Mouse (Mus musculus) bone marrow macrophage, adult 2 months (primary cell): Measurements from ENCODE around the gene Csnk1g2.

Experiments
- CTCF ChIP-seq: IDR thresholded peaks from 2 replicates; pipeline ENCODE4 v1.5.1; 2012; ENCODE audit warnings: low read depth, mild to moderate bottlenecking, low read length, moderate library complexity
- POLR2A ChIP-seq: IDR thresholded peaks from 2 replicates; pipeline ENCODE4 v1.6.1; 2012; ENCODE audit warnings: mild to moderate bottlenecking, low read depth, low read length, borderline replicate concordance

DNA sequence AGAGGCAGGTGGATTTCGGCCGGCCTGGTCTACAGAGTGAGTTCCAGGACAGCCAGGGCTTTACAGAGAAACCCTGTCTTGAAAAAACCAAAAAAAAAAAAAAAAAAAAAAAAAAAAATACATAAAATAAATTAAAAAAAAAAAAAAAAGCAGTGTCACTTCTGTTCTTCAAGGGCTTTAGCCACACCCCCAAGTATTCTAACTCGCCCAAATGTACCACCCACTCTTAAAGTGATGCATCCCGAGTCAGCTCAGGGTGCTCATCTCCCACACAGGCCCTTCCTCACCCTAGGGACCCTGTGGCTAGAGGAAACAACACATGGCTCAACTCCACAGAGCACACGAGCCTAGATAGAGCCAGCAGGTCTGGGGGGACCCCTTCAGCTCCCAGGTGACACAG, 39.6 kb upstream of the Csnk1g2 start:
- TF ChIP-seq CTCF (no peak), POLR2A (no peak)
